Mouse (Mus musculus) heart, embryonic 15.5 days (tissue): Measurements from ENCODE around the gene Plxna2. TPM values are rescaled to one million over a fixed set of nuclear protein-coding genes. Genes with fewer than 3 reads are reported as not detected.

Source experiments
- ATAC-seq: fragments of 200-750 bp; cut with Nextera tagmentation; replicated peaks from 2 replicates; pipeline ENCODE4 v1.8.0; 2017; ENCODE audit warnings: low read depth, moderate TSS enrichment; ENCODE audit not compliant: insufficient number of reproducible peaks, insufficient read depth, low FRiP score
- H3K27ac ChIP-seq: fragments of 300-500 bp; sonication (generic); 2 replicates; pipeline ENCODE4 v1.5.1; 2015; ENCODE audit warnings: mild to moderate bottlenecking, inconsistent platforms
- H3K27me3 ChIP-seq: fragments of 300-500 bp; sonication (generic); 2 replicates; pipeline ENCODE4 v1.6.1; 2015; ENCODE audit warnings: inconsistent platforms
- H3K36me3 ChIP-seq: fragments of 300-500 bp; sonication (generic); 2 replicates; pipeline ENCODE4 v1.6.1; 2015; ENCODE audit warnings: mild to moderate bottlenecking, inconsistent platforms
- H3K4me1 ChIP-seq: fragments of 300-500 bp; sonication (generic); replicated peaks from 2 replicates; pipeline ENCODE4 v1.6.1; 2015; ENCODE audit warnings: inconsistent platforms
- H3K4me2 ChIP-seq: fragments of 300-500 bp; sonication (generic); 2 replicates; pipeline ENCODE4 v1.6.1; 2015; ENCODE audit warnings: inconsistent platforms, mild to moderate bottlenecking, moderate library complexity
- H3K4me3 ChIP-seq: fragments of 300-500 bp; sonication (generic); 2 replicates; pipeline ENCODE4 v1.5.1; 2015; ENCODE audit warnings: mild to moderate bottlenecking, inconsistent platforms
- H3K9ac ChIP-seq: fragments of 300-500 bp; sonication (generic); 2 replicates; pipeline ENCODE4 v1.6.1; 2015; ENCODE audit warnings: mild to moderate bottlenecking, inconsistent platforms
- H3K9me3 ChIP-seq: fragments of 300-500 bp; sonication (generic); replicated peaks from 2 replicates; pipeline ENCODE4 v1.6.1; 2016; ENCODE audit warnings: inconsistent platforms
- WGBS: fragments of 180-500 bp; shearing (Covaris S2); methylation state at CpG from one replicate; pipeline ENCODE4 v1.1.7; 2015; ENCODE audit warnings: mixed read lengths; 5-methylcytosine and 5-hydroxymethylcytosine counted together
- polyA plus RNA-seq: library from polyadenylated mRNA; unstranded; fragments of >200 nt; fragmentation: Nextera tagmentation; extraction: Ambion mirVana; gene quantifications from 2 replicates; pipeline ENCODE4 v1.2.1, GENCODE M21; 2015

Gene Plxna2
- 4.6 and 6.2 TPM in 2 replicates for polyA plus RNA-seq

GRCm38 (mm10) chr1:194617918-194618317 lies at the start of gene Plxna2:
Gene Plxna2, plus strand, starts transcription at chr1:194618218.
- Histone ChIP-seq H3K27ac (peak within 1 kb of the TSS; percentile 93), H3K9ac (peak within 1 kb of the TSS; percentile 89; the same call in 1 of the 2 replicates), H3K36me3 (no peaks in the 10 kb centered on the region), H3K27me3 (no peaks in the 10 kb centered on the region), H3K4me1 (peaks cover 47% of the 10 kb centered on the region), H3K4me3 (peak within 1 kb of the TSS; percentile 92), H3K4me2 (peak within 1 kb of the TSS; percentile 89), H3K9me3 (no peaks in the 10 kb centered on the region)
- no peak for ATAC-seq
- 91% methylated on average over 2 of the region's 2 CpGs for WGBS

- WGBS = 67% methylated on average over 3 of the region's 3 CpGs
- Histone ChIP-seq H3K27ac (no peak overlapping the region), H3K4me3 (no peak overlapping the region), H3K36me3 (no peaks in the 10 kb centered on the region), H3K9me3 (no peaks in the 10 kb centered on the region), H3K4me2 (no peak overlapping the region), H3K27me3 (no peaks in the 10 kb centered on the region), H3K9ac (no peak overlapping the region), H3K4me1 (no peaks in the 10 kb centered on the region)
- no peak for ATAC-seq
These were observed 44.1 kb upstream of the Plxna2 start for GRCm38 (mm10) chr1:194573870-194574269.

GRCm38 (mm10) chr1:194578270-194578669 lies 39.7 kb upstream of the Plxna2 start:
- Histone ChIP-seq H3K4me3 (no peak overlapping the region), H3K27ac (no peak overlapping the region), H3K36me3 (no peaks in the 10 kb centered on the region), H3K4me2 (no peak overlapping the region), H3K9me3 (no peaks in the 10 kb centered on the region), H3K9ac (no peak overlapping the region), H3K4me1 (no peaks in the 10 kb centered on the region), H3K27me3 (no peaks in the 10 kb centered on the region)
- no peak for ATAC-seq
- 77% methylated on average over 3 of the region's 3 CpGs for WGBS

GRCm38 (mm10) chr1:194580539-194580938 lies 37.5 kb upstream of the Plxna2 start:
- H3K9ac ChIP-seq = no peak overlapping the region
- H3K4me1 ChIP-seq = no peaks in the 10 kb centered on the region
- no peak overlapping the region for H3K4me3 ChIP-seq
- H3K36me3 ChIP-seq = no peaks in the 10 kb centered on the region
- no peak overlapping the region for H3K27ac ChIP-seq
- H3K4me2 ChIP-seq = no peak overlapping the region
- no peaks in the 10 kb centered on the region for H3K27me3 ChIP-seq
- no peak for ATAC-seq
- no peaks in the 10 kb centered on the region for H3K9me3 ChIP-seq

GRCm38 (mm10) chr1:194586670-194587069 lies 31.3 kb upstream of the Plxna2 start:
- H3K9me3 ChIP-seq = no peaks in the 10 kb centered on the region
- no peaks in the 10 kb centered on the region for H3K36me3 ChIP-seq
- H3K27ac ChIP-seq = no peak overlapping the region
- H3K9ac ChIP-seq = no peak overlapping the region
- no peaks in the 10 kb centered on the region for H3K27me3 ChIP-seq
- no peak overlapping the region for H3K4me3 ChIP-seq
- peaks cover 23% of the 10 kb centered on the region for H3K4me1 ChIP-seq
- 82% methylated on average over 1 of the region's 1 CpGs for WGBS
- no peak for ATAC-seq
- no peak overlapping the region for H3K4me2 ChIP-seq

- no peak for ATAC-seq
- peaks cover 23% of the 10 kb centered on the region for H3K4me1 ChIP-seq
- H3K9ac ChIP-seq = no peak overlapping the region
These were observed 30.5 kb upstream of the Plxna2 start for GRCm38 (mm10) chr1:194587532-194587931.

GRCm38 (mm10) chr1:194587956-194588668 lies 29.9 kb upstream of the Plxna2 start:
- Histone ChIP-seq H3K4me3 (no peak overlapping the region), H3K4me2 (no peak overlapping the region), H3K27me3 (no peaks in the 10 kb centered on the region), H3K9ac (no peak overlapping the region), H3K36me3 (no peaks in the 10 kb centered on the region), H3K9me3 (no peaks in the 10 kb centered on the region), H3K4me1 (peaks cover 23% of the 10 kb centered on the region), H3K27ac (no peak overlapping the region)
- ATAC-seq = no peak
- 10% methylated on average over 1 of the region's 1 CpGs for WGBS

More at GRCm38 (mm10) chr1:194587532-194587931, 30.5 kb upstream of the Plxna2 start:
- no peak overlapping the region for H3K4me2 ChIP-seq
- no peaks in the 10 kb centered on the region for H3K27me3 ChIP-seq
- H3K36me3 ChIP-seq = no peaks in the 10 kb centered on the region
- no peak overlapping the region for H3K4me3 ChIP-seq
- H3K27ac ChIP-seq = no peak overlapping the region; the same call in 1 of the 2 replicates
- no peaks in the 10 kb centered on the region for H3K9me3 ChIP-seq

GRCm38 (mm10) chr1:194588711-194589451 lies 29.1 kb upstream of the Plxna2 start:
- Histone ChIP-seq H3K27me3 (no peaks in the 10 kb centered on the region), H3K4me1 (peaks cover 23% of the 10 kb centered on the region), H3K9ac (no peak overlapping the region), H3K36me3 (no peaks in the 10 kb centered on the region), H3K4me3 (no peak overlapping the region), H3K27ac (peak overlapping the region; percentile 52), H3K4me2 (no peak overlapping the region), H3K9me3 (no peaks in the 10 kb centered on the region)
- ATAC-seq = 0 out of 2 replicates have a peak, but pooled peaks have one; percentile 49
- WGBS = 14% methylated on average over 1 of the region's 1 CpGs

GRCm38 (mm10) chr1:194593155-194593554 lies 24.9 kb upstream of the Plxna2 start:
- no peak overlapping the region for H3K9ac ChIP-seq
- H3K36me3 ChIP-seq = no peaks in the 10 kb centered on the region
- no peak overlapping the region for H3K27ac ChIP-seq
- ATAC-seq = no peak
- H3K4me2 ChIP-seq = no peak overlapping the region
- H3K9me3 ChIP-seq = no peaks in the 10 kb centered on the region
- peaks cover 14% of the 10 kb centered on the region for H3K4me1 ChIP-seq
- H3K4me3 ChIP-seq = no peak overlapping the region
- H3K27me3 ChIP-seq = no peaks in the 10 kb centered on the region
- WGBS = 62% methylated on average over 5 of the region's 5 CpGs

- Histone ChIP-seq H3K27ac (no peak overlapping the region), H3K9me3 (no peaks in the 10 kb centered on the region), H3K27me3 (no peaks in the 10 kb centered on the region), H3K9ac (no peak overlapping the region), H3K36me3 (no peaks in the 10 kb centered on the region), H3K4me3 (no peak overlapping the region), H3K4me2 (no peak overlapping the region), H3K4me1 (peaks cover 12% of the 10 kb centered on the region)
- WGBS = 68% methylated on average over 5 of the region's 5 CpGs
- no peak for ATAC-seq
These were observed 10.4 kb upstream of the Plxna2 start for GRCm38 (mm10) chr1:194607406-194608261.

- H3K9me3 ChIP-seq = no peaks in the 10 kb centered on the region
- no peak overlapping the region for H3K9ac ChIP-seq
- peak; percentile 85 for ATAC-seq
- H3K4me2 ChIP-seq = no peak overlapping the region
- H3K27ac ChIP-seq = 0 out of 2 replicates have a peak overlapping the region, but pooled peaks have one; percentile 13
- peaks cover 31% of the 10 kb centered on the region for H3K4me1 ChIP-seq
- no peak overlapping the region for H3K4me3 ChIP-seq
- H3K36me3 ChIP-seq = no peaks in the 10 kb centered on the region
- 0% methylated on average over 2 of the region's 2 CpGs for WGBS
- H3K27me3 ChIP-seq = no peaks in the 10 kb centered on the region
These were observed 7.5 kb upstream of the Plxna2 start for GRCm38 (mm10) chr1:194610516-194610915.
